Mouse (Mus musculus): ENCODE measurements around the gene Tmem40. TPM values are rescaled to one million over a fixed set of nuclear protein-coding genes. Genes with fewer than 3 reads are reported as not detected.
A peak's percentile ranks its signal among the peaks of the same experiment; 100 is the strongest.

Tmem40 gene
- polyA plus RNA-seq, 1 experiment = 0.37 TPM

DNA sequence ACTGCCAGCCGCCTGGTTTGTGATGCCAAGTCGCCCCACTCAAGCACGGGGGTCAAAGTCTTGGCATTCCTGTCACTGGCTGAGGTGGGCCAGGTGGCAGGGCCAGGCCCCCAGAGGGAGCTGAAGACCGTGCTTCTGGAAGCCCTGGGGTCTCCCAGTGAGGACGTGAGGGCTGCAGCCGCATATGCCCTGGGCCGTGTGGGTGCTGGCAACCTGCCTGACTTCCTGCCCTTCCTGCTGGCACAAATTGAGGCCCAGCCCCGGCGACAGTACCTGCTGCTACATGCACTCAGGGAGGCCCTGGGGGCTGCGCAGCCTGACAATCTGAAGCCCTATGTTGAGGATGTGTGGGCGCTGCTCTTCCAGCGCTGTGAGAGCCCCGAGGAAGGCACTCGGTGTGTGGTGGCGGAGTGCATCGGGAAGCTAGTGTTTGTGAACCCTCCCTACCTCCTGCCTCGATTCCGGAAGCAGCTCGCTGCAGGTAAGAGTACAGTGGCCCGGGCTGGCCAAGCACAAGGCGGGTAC is 30.5 kb upstream of the Tmem40 start:
- TF ChIP-seq SRF (IDR thresholded peaks at IDR 0.05; ENCODE audit: control insufficient read depth, insufficient read length, low read depth) (no peak), MYOD1 (IDR thresholded peaks at IDR 0.05; ENCODE audit: control insufficient read depth in 1 of 3, insufficient read length in 2 of 3, low read depth in 2 of 3) (no peak), TCF3 (IDR thresholded peaks at IDR 0.05; ENCODE audit: insufficient read length, low read depth) (no peak), MAX (IDR thresholded peaks at IDR 0.05; ENCODE audit: low read depth) (no peak), CEBPB (IDR thresholded peaks at IDR 0.05; ENCODE audit: insufficient read depth, poor library complexity, severe bottlenecking) (no peak), POLR2AphosphoS2 (IDR thresholded peaks at IDR 0.05; ENCODE audit: insufficient read length, low read depth) (no peak), POLR2A (IDR thresholded peaks at IDR 0.05; ENCODE audit: insufficient read length, low read depth) (no peak), REST (IDR thresholded peaks at IDR 0.05; ENCODE audit: insufficient read depth, insufficient read length) (no peak), USF1 (IDR thresholded peaks at IDR 0.05; ENCODE audit: low read depth) (no peak), E2F4 (IDR thresholded peaks at IDR 0.05; ENCODE audit: insufficient read depth) (no peak), MYOG (IDR thresholded peaks at IDR 0.05; ENCODE audit: control insufficient read depth in 1 of 3, insufficient read depth in 1 of 3, insufficient read length in 2 of 3, low read depth in 2 of 3) (no peak), TCF12 (IDR thresholded peaks at IDR 0.05; ENCODE audit: insufficient read depth, poor library complexity, severe bottlenecking) (no peak)
- H3K4me3 ChIP-seq = no peak overlapping the region

DNA sequence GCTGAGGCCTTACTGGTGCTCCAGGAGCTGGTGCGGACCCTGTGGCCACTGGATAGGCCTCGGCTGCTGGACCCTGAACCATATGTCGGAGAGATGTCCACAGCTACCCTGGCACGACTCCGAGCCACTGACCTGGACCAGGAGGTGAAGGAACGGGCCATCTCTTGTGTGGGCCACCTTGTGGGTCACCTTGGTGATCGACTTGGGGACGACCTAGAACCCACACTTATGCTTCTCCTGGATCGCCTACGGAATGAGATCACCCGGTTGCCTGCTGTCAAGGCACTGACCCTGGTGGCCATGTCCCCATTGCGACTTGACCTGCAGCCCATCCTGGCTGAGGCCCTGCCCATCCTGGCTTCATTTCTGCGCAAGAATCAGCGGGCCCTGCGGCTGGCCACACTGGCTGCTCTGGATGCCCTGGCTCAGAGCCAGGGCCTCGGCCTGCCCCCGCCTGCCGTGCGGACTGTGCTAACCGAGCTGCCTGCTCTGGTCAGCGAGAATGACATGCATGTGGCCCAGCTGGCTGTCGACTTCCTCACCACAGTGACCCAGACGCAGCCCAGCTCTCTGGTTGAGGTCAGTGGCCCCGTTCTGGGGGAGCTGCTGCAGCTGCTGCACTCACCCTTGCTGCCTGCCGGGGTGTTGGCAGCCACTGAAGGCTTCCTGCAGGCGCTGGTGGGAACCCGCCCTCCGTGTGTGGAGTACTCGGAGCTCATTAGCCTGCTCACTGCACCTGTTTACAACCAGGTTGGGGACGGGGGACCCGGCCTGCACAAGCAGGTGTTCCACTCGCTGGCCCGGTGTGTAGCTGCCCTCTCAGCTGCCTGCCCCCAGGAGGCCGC is 29.9 kb upstream of the Tmem40 start:
- H3K4me2 ChIP-seq (ENCODE audit: low read depth) = no peak overlapping the region
- H3K27me3 ChIP-seq (ENCODE audit: control insufficient read depth, insufficient read depth, insufficient read length) = no peaks in the 10 kb centered on the region
- H3K4me3 ChIP-seq = no peak overlapping the region
- no peaks in the 10 kb centered on the region for H3K36me3 ChIP-seq (ENCODE audit: control insufficient read depth, insufficient read depth)
- no peak overlapping the region for H3ac ChIP-seq (ENCODE audit: control insufficient read depth, insufficient read length)
- TF ChIP-seq E2F4 (IDR thresholded peaks at IDR 0.05; ENCODE audit: insufficient read depth) (no peak), CEBPB (IDR thresholded peaks at IDR 0.05; ENCODE audit: insufficient read depth, poor library complexity, severe bottlenecking) (no peak), USF1 (IDR thresholded peaks at IDR 0.05; ENCODE audit: low read depth) (no peak), REST (IDR thresholded peaks at IDR 0.05; ENCODE audit: insufficient read depth, insufficient read length) (no peak), POLR2AphosphoS2 (IDR thresholded peaks at IDR 0.05; ENCODE audit: insufficient read length, low read depth) (no peak), SRF (IDR thresholded peaks at IDR 0.05; ENCODE audit: control insufficient read depth, insufficient read length, low read depth) (no peak), MAX (IDR thresholded peaks at IDR 0.05; ENCODE audit: low read depth) (no peak), POLR2A (IDR thresholded peaks at IDR 0.05; ENCODE audit: insufficient read length, low read depth) (peak; percentile 16), TCF3 (IDR thresholded peaks at IDR 0.05; ENCODE audit: insufficient read length, low read depth) (peak; percentile 76), TCF12 (IDR thresholded peaks at IDR 0.05; ENCODE audit: insufficient read depth, poor library complexity, severe bottlenecking) (peak; percentile 78), MYOD1 (IDR thresholded peaks at IDR 0.05; ENCODE audit: control insufficient read depth in 1 of 3, insufficient read length in 2 of 3, low read depth in 2 of 3) (peak in 2 of 3 experiments; percentile 77 to 80), MYOG (IDR thresholded peaks at IDR 0.05; ENCODE audit: control insufficient read depth in 1 of 3, insufficient read depth in 1 of 3, insufficient read length in 2 of 3, low read depth in 2 of 3) (peak; percentile 80 to 90 (median 89))
- no peaks in the 10 kb centered on the region for H3K79me2 ChIP-seq (ENCODE audit: control insufficient read depth, insufficient read depth)

More for the DNA sequence above, 30.5 kb upstream of the Tmem40 start:
- no peaks in the 10 kb centered on the region for H3K36me3 ChIP-seq (ENCODE audit: control insufficient read depth, insufficient read depth)
- H3K79me2 ChIP-seq (ENCODE audit: control insufficient read depth, insufficient read depth) = no peaks in the 10 kb centered on the region
- H3ac ChIP-seq (ENCODE audit: control insufficient read depth, insufficient read length) = no peak overlapping the region
- H3K4me2 ChIP-seq (ENCODE audit: low read depth) = no peak overlapping the region
- H3K27me3 ChIP-seq (ENCODE audit: control insufficient read depth, insufficient read depth, insufficient read length) = no peaks in the 10 kb centered on the region

- no peak overlapping the region for H3ac ChIP-seq (ENCODE audit: control insufficient read depth, insufficient read length)
- TF ChIP-seq POLR2A (IDR thresholded peaks at IDR 0.05; ENCODE audit: insufficient read length, low read depth) (no peak), SRF (IDR thresholded peaks at IDR 0.05; ENCODE audit: control insufficient read depth, insufficient read length, low read depth) (no peak), MAX (IDR thresholded peaks at IDR 0.05; ENCODE audit: low read depth) (no peak), USF1 (IDR thresholded peaks at IDR 0.05; ENCODE audit: low read depth) (no peak), MYOD1 (IDR thresholded peaks at IDR 0.05; ENCODE audit: control insufficient read depth in 1 of 3, insufficient read length in 2 of 3, low read depth in 2 of 3) (no peak), E2F4 (IDR thresholded peaks at IDR 0.05; ENCODE audit: insufficient read depth) (no peak), MYOG (IDR thresholded peaks at IDR 0.05; ENCODE audit: control insufficient read depth in 1 of 3, insufficient read depth in 1 of 3, insufficient read length in 2 of 3, low read depth in 2 of 3) (no peak), POLR2AphosphoS2 (IDR thresholded peaks at IDR 0.05; ENCODE audit: insufficient read length, low read depth) (no peak), REST (IDR thresholded peaks at IDR 0.05; ENCODE audit: insufficient read depth, insufficient read length) (no peak), TCF3 (IDR thresholded peaks at IDR 0.05; ENCODE audit: insufficient read length, low read depth) (no peak), CEBPB (IDR thresholded peaks at IDR 0.05; ENCODE audit: insufficient read depth, poor library complexity, severe bottlenecking) (no peak), TCF12 (IDR thresholded peaks at IDR 0.05; ENCODE audit: insufficient read depth, poor library complexity, severe bottlenecking) (no peak)
- no peaks in the 10 kb centered on the region for H3K79me2 ChIP-seq (ENCODE audit: control insufficient read depth, insufficient read depth)
- H3K4me2 ChIP-seq (ENCODE audit: low read depth) = no peak overlapping the region
- no peaks in the 10 kb centered on the region for H3K27me3 ChIP-seq (ENCODE audit: control insufficient read depth, insufficient read depth, insufficient read length)
- H3K4me3 ChIP-seq = no peak overlapping the region
- H3K36me3 ChIP-seq (ENCODE audit: control insufficient read depth, insufficient read depth) = peaks cover 7% of the 10 kb centered on the region
Measured at GRCm38 (mm10) chr6:115791016-115791415, 28.8 kb upstream of the Tmem40 start.

DNA sequence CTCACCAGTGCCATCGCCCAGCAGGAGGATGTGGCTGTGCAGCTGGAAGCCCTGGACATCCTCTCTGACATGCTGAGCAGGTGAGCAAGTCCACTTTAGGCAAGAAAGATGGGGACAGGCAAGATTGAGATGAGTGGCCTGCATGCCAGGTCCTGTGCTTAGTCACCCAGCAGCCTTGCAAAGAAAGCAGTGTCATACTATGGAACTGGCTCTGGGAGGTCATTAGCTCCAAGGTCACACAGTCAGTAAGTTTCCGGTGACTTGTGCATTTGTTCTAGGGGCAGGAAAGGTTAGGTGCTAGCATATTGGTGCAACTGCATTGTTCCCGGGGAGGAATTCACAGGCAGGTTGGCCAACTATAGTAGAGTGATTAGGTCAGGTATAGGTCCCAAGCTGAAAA is 20.6 kb upstream of the Tmem40 start:
- TF ChIP-seq POLR2AphosphoS2 (IDR thresholded peaks at IDR 0.05; ENCODE audit: insufficient read length, low read depth) = no peak
- no peak for TF ChIP-seq MAX (IDR thresholded peaks at IDR 0.05; ENCODE audit: low read depth)
- TF ChIP-seq CEBPB (IDR thresholded peaks at IDR 0.05; ENCODE audit: insufficient read depth, poor library complexity, severe bottlenecking) = no peak
- TF ChIP-seq POLR2A (IDR thresholded peaks at IDR 0.05; ENCODE audit: insufficient read length, low read depth) = no peak
- TF ChIP-seq TCF3 (IDR thresholded peaks at IDR 0.05; ENCODE audit: insufficient read length, low read depth) = no peak
- no peak for TF ChIP-seq TCF12 (IDR thresholded peaks at IDR 0.05; ENCODE audit: insufficient read depth, poor library complexity, severe bottlenecking)
- no peak for TF ChIP-seq USF1 (IDR thresholded peaks at IDR 0.05; ENCODE audit: low read depth)
- no peak for TF ChIP-seq SRF (IDR thresholded peaks at IDR 0.05; ENCODE audit: control insufficient read depth, insufficient read length, low read depth)
- TF ChIP-seq REST (IDR thresholded peaks at IDR 0.05; ENCODE audit: insufficient read depth, insufficient read length) = no peak
- TF ChIP-seq MYOG (IDR thresholded peaks at IDR 0.05; ENCODE audit: control insufficient read depth in 1 of 3, insufficient read depth in 1 of 3, insufficient read length in 2 of 3, low read depth in 2 of 3) = no peak
- TF ChIP-seq MYOD1 (IDR thresholded peaks at IDR 0.05; ENCODE audit: control insufficient read depth in 1 of 3, insufficient read length in 2 of 3, low read depth in 2 of 3) = no peak
- no peak for TF ChIP-seq E2F4 (IDR thresholded peaks at IDR 0.05; ENCODE audit: insufficient read depth)
- Histone ChIP-seq H3K36me3 (ENCODE audit: control insufficient read depth, insufficient read depth) (peaks cover 7% of the 10 kb centered on the region), H3K79me2 (ENCODE audit: control insufficient read depth, insufficient read depth) (peaks cover 9% of the 10 kb centered on the region), H3K4me2 (ENCODE audit: low read depth) (no peak overlapping the region), H3ac (ENCODE audit: control insufficient read depth, insufficient read length) (no peak overlapping the region), H3K4me3 (no peak overlapping the region), H3K27me3 (ENCODE audit: control insufficient read depth, insufficient read depth, insufficient read length) (no peaks in the 10 kb centered on the region)
